Mouse (Mus musculus) kidney, postnatal 4 days (tissue): ENCODE results near the gene Pik3ap1.
"Not testable (repeated sequence)": the region's sequence is repeated elsewhere in the genome, so short reads cannot be mapped to it uniquely, and the experiment has no call there.

Source experiments
- DNase-seq, 2 experiments: peaks; one replicate each; pipeline ENCODE4 v3.0.0; 2021; ENCODE audit warnings: mixed read lengths in 2 of 2

Pik3ap1 gene

GRCm38 (mm10) chr19:41332228-41332627 is 52.7 kb downstream of the Pik3ap1 start:
- DNase-seq = no peak

- no peak for DNase-seq
Measured at GRCm38 (mm10) chr19:41330401-41330800, 54.5 kb downstream of the Pik3ap1 start.

- no peak for DNase-seq
Measured at GRCm38 (mm10) chr19:41329961-41330360, 54.9 kb downstream of the Pik3ap1 start.

- no peak for DNase-seq
Measured at GRCm38 (mm10) chr19:41328743-41329142, 56.2 kb downstream of the Pik3ap1 start.

GRCm38 (mm10) chr19:41323813-41324212 is 61.1 kb downstream of the Pik3ap1 start:
- no peak for DNase-seq

- DNase-seq = no peak
Measured at GRCm38 (mm10) chr19:41323125-41323524, 61.8 kb downstream of the Pik3ap1 start.

GRCm38 (mm10) chr19:41321149-41321548 is 63.8 kb downstream of the Pik3ap1 start:
- no peak for DNase-seq

GRCm38 (mm10) chr19:41317315-41318095 is 67.4 kb downstream of the Pik3ap1 start:
- DNase-seq = peak; percentile 62 to 67

- no peak for DNase-seq
Measured at GRCm38 (mm10) chr19:41314696-41315095, 70.2 kb downstream of the Pik3ap1 start.

- DNase-seq = peak in 1 of 2 experiments; percentile 28
Measured at GRCm38 (mm10) chr19:41313663-41314062, 71.2 kb downstream of the Pik3ap1 start.

GRCm38 (mm10) chr19:41312587-41312986 is 72.3 kb downstream of the Pik3ap1 start:
- DNase-seq = not testable (repeated sequence)

- DNase-seq = no peak
Measured at GRCm38 (mm10) chr19:41312027-41312426, 72.9 kb downstream of the Pik3ap1 start.

- peak in 1 of 2 experiments; percentile 20 for DNase-seq
Measured at GRCm38 (mm10) chr19:41310971-41311703, 73.8 kb downstream of the Pik3ap1 start.

GRCm38 (mm10) chr19:41303933-41304332 is 81.0 kb downstream of the Pik3ap1 start:
- no peak for DNase-seq

GRCm38 (mm10) chr19:41303433-41303832 is 81.5 kb downstream of the Pik3ap1 start:
- peak in 1 of 2 experiments; percentile 17 for DNase-seq

- no peak for DNase-seq
Measured at GRCm38 (mm10) chr19:41301856-41302255, 83.0 kb downstream of the Pik3ap1 start.

GRCm38 (mm10) chr19:41299446-41299845 is 85.5 kb downstream of the Pik3ap1 start:
- no peak for DNase-seq

GRCm38 (mm10) chr19:41290952-41291619 is 93.8 kb downstream of the Pik3ap1 start:
- DNase-seq = no peak

- DNase-seq = peak in 1 of 2 experiments; percentile 21
Measured at GRCm38 (mm10) chr19:41288568-41288967, 96.3 kb downstream of the Pik3ap1 start.

GRCm38 (mm10) chr19:41287224-41287623 is 97.7 kb downstream of the Pik3ap1 start:
- DNase-seq = no peak

GRCm38 (mm10) chr19:41284515-41284914 is 100.4 kb downstream of the Pik3ap1 start:
- no peak for DNase-seq

- DNase-seq = no peak
Measured at GRCm38 (mm10) chr19:41282718-41283117, 102.2 kb downstream of the Pik3ap1 start.

GRCm38 (mm10) chr19:41282216-41282615 is 102.7 kb downstream of the Pik3ap1 start:
- no peak for DNase-seq
